Mouse (Mus musculus) forebrain, postnatal 0 days (tissue): Measurements from ENCODE around the gene Rbfox3. TPM values are rescaled to one million over a fixed set of nuclear protein-coding genes. Genes with fewer than 3 reads are reported as not detected.

Experiments
- ATAC-seq: fragments of 200-750 bp; cut with Nextera tagmentation; 2 replicates; pipeline ENCODE4 v1.8.0; 2017; ENCODE audit warnings: mild to moderate bottlenecking, moderate library complexity
- DNase-seq: peaks from one replicate; pipeline ENCODE4 v3.0.0-alpha.2; 2015
- H3K27ac ChIP-seq: fragments of 300-500 bp; sonication (generic); 2 replicates; pipeline ENCODE4 v1.5.1; 2014; ENCODE audit warnings: low read depth, mild to moderate bottlenecking, antibody characterized with exemption, low read length, moderate library complexity, mixed read lengths
- H3K27me3 ChIP-seq: fragments of 300-500 bp; sonication (generic); 2 replicates; pipeline ENCODE4 v1.6.1; 2014; ENCODE audit warnings: mild to moderate bottlenecking, low read length, mixed read lengths; ENCODE audit not compliant: insufficient read depth
- H3K36me3 ChIP-seq: fragments of 300-500 bp; sonication (generic); 2 replicates; pipeline ENCODE4 v1.6.1; 2014; ENCODE audit warnings: mild to moderate bottlenecking, moderate library complexity; ENCODE audit not compliant: insufficient read depth
- H3K4me1 ChIP-seq: fragments of 300-500 bp; sonication (generic); 2 replicates; pipeline ENCODE4 v1.6.1; 2014; ENCODE audit warnings: antibody characterized with exemption; ENCODE audit not compliant: insufficient read depth
- H3K4me2 ChIP-seq: fragments of 300-500 bp; sonication (generic); 2 replicates; pipeline ENCODE4 v1.6.1; 2014; ENCODE audit warnings: low read depth, mild to moderate bottlenecking, moderate library complexity
- H3K4me3 ChIP-seq: fragments of 300-500 bp; sonication (generic); 2 replicates; pipeline ENCODE4 v1.5.1; 2014; ENCODE audit warnings: low read depth, low read length, mixed read lengths
- H3K9ac ChIP-seq: fragments of 300-500 bp; sonication (generic); 2 replicates; pipeline ENCODE4 v1.6.1; 2014; ENCODE audit warnings: mild to moderate bottlenecking
- H3K9me3 ChIP-seq: fragments of 300-500 bp; sonication (generic); 2 replicates; pipeline ENCODE4 v1.6.1; 2016; ENCODE audit warnings: low read length
- CTCF ChIP-seq: sonication (generic); IDR thresholded peaks from 2 replicates; pipeline ENCODE4 v1.5.1; 2016; ENCODE audit warnings: antibody characterized with exemption, control low read depth, low read depth
- WGBS: fragments of 180-500 bp; shearing (Covaris S2); extraction: QIAGEN DNeasy Blood & Tissue Kit; methylation state at CpG from one replicate; pipeline ENCODE4 v1.1.7; 2014; 5-methylcytosine and 5-hydroxymethylcytosine counted together
- polyA plus RNA-seq: library from polyadenylated mRNA; unstranded; fragments of >200 nt; fragmentation: Nextera tagmentation; extraction: Ambion mirVana; gene quantifications from 2 replicates; pipeline ENCODE4 v1.2.1, GENCODE M21; 2015
- total RNA-seq: library from RNA; depleted of rRNA; stranded (reverse); fragments of >200 nt; gene quantifications from 2 replicates; pipeline ENCODE4 v1.2.3, GENCODE M21; 2014

Rbfox3 gene
- total and polyA plus RNA-seq, 2 experiments from 2014 or later, result 37.3 to 82.3 TPM

DNA sequence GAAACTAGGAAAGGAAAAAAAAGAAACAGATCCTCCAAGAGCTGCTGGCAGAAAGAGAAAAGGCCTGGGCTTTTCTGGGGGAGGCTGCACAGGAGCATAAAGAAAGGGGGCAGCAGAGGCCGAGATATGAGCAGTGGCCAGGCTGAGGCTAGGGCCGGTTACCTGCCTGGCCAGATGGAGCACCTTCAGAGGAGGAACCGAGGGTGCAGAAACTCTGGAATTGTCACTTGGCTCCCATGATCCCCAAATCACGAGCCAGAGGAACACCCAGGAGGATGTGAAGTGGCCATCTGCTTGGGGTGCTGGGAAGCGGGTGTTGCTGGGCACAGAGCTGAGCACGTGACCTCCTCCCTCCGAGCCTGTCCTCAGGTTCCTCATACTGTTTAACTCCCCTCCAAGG, 79.7 kb downstream of the Rbfox3 start:
- H3K9me3 ChIP-seq, result no peaks in the 10 kb centered on the region
- WGBS, result 61% methylated on average over 7 of the region's 7 CpGs
- no peaks in the 10 kb centered on the region for H3K27me3 ChIP-seq
- H3K9ac ChIP-seq, result no peak overlapping the region
- no peak for TF ChIP-seq CTCF
- DNase-seq (no peak), ATAC-seq (no peak)
- H3K4me3 ChIP-seq, result no peak overlapping the region
- no peak overlapping the region for H3K4me2 ChIP-seq
- no peak overlapping the region for H3K27ac ChIP-seq
- no peaks in the 10 kb centered on the region for H3K4me1 ChIP-seq
- no peaks in the 10 kb centered on the region; the same call in 1 of the 2 replicates for H3K36me3 ChIP-seq

- 57% methylated on average over 25 of the region's 25 CpGs for WGBS
- no peak overlapping the region for H3K9ac ChIP-seq
- no peak for DNase-seq
These were observed 85.9 kb downstream of the Rbfox3 start for GRCm38 (mm10) chr11:118825280-118826094.

GRCm38 (mm10) chr11:118821353-118821752, 90.0 kb downstream of the Rbfox3 start:
- ATAC-seq (no peak), DNase-seq (no peak)
- H3K4me2 ChIP-seq, result no peak overlapping the region
- H3K27me3 ChIP-seq, result no peaks in the 10 kb centered on the region
- no peak overlapping the region for H3K9ac ChIP-seq
- TF ChIP-seq CTCF, result no peak
- no peak overlapping the region for H3K27ac ChIP-seq
- no peak overlapping the region for H3K4me3 ChIP-seq
- no peaks in the 10 kb centered on the region for H3K9me3 ChIP-seq
- 54% methylated on average over 2 of the region's 2 CpGs for WGBS
- H3K36me3 ChIP-seq, result no peaks in the 10 kb centered on the region
- H3K4me1 ChIP-seq, result no peaks in the 10 kb centered on the region; the same call in 1 of the 2 replicates

More at GRCm38 (mm10) chr11:118825280-118826094, 85.9 kb downstream of the Rbfox3 start:
- no peaks in the 10 kb centered on the region; the same call in 1 of the 2 replicates for H3K4me1 ChIP-seq
- no peaks in the 10 kb centered on the region for H3K9me3 ChIP-seq
- no peak overlapping the region for H3K27ac ChIP-seq
- H3K27me3 ChIP-seq, result no peaks in the 10 kb centered on the region
- TF ChIP-seq CTCF, result no peak
- H3K4me3 ChIP-seq, result no peak overlapping the region
- H3K36me3 ChIP-seq, result no peaks in the 10 kb centered on the region
- H3K4me2 ChIP-seq, result no peak overlapping the region
- ATAC-seq, result no peak

DNA sequence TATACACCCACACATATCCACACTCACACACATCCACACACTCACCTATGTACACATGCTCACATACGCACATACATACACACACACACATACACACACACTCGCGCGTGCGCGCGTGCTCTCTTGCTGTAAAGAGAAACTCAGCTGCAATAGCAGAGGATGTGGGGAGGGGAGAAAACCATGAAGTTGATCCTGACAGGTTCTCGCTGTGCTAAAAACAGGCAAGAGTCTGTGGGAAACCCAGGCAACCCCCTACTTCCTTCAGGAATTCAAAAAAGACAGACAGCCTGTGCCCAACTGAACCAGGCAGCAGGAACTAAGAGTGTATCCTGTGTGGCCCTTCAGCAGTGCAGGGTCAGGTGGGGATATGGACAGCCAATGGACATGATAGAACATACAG, 92.9 kb downstream of the Rbfox3 start:
- DNase-seq (no peak), ATAC-seq (peak; percentile 32; the same call in 1 of the 2 replicates)
- 87% methylated on average over 8 of the region's 8 CpGs for WGBS
- H3K27me3 ChIP-seq, result no peaks in the 10 kb centered on the region
- no peak for TF ChIP-seq CTCF
- no peak overlapping the region for H3K4me3 ChIP-seq
- H3K9ac ChIP-seq, result no peak overlapping the region
- no peak overlapping the region for H3K4me2 ChIP-seq
- no peak overlapping the region for H3K27ac ChIP-seq
- H3K9me3 ChIP-seq, result no peaks in the 10 kb centered on the region
- peaks cover 14% of the 10 kb centered on the region for H3K4me1 ChIP-seq
- H3K36me3 ChIP-seq, result no peaks in the 10 kb centered on the region

- no peaks in the 10 kb centered on the region for H3K27me3 ChIP-seq
- DNase-seq, result peak; percentile 43
- peak; percentile 32; the same call in 1 of the 2 replicates for ATAC-seq
- H3K4me2 ChIP-seq, result no peak overlapping the region
- H3K4me1 ChIP-seq, result peaks cover 17% of the 10 kb centered on the region
- no peak overlapping the region for H3K4me3 ChIP-seq
- H3K9me3 ChIP-seq, result no peaks in the 10 kb centered on the region
- WGBS, result 47% methylated on average over 5 of the region's 5 CpGs
- TF ChIP-seq CTCF, result no peak
- H3K36me3 ChIP-seq, result no peaks in the 10 kb centered on the region
- peak overlapping the region; percentile 36; the same call in 1 of the 2 replicates for H3K27ac ChIP-seq
- no peak overlapping the region for H3K9ac ChIP-seq
These were observed 96.3 kb downstream of the Rbfox3 start for GRCm38 (mm10) chr11:118815118-118815517.

DNA sequence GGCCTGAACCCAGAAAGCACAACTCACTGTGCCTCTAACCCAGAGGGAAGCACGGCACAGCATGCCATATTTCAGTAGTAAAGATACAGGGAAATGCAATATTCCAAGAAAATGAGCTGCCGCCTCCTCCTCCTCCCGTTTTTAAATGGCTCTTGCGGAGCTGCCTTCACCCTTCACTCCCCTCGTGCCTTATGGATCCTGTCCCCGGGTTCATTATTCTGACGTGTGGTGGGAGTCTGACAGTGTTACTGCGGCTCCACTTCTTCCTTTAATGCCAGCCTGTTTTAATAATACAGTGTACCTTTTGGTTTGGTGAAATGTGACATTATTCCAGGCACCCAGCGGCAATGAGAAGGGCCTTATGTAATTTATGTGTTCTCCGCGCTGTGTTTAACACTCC, 97.5 kb downstream of the Rbfox3 start:
- Histone ChIP-seq H3K36me3 (no peaks in the 10 kb centered on the region), H3K4me1 (peaks cover 17% of the 10 kb centered on the region), H3K9ac (no peak overlapping the region), H3K4me2 (no peak overlapping the region), H3K9me3 (no peaks in the 10 kb centered on the region), H3K4me3 (no peak overlapping the region), H3K27ac (peak overlapping the region; percentile 67), H3K27me3 (no peaks in the 10 kb centered on the region)
- DNase-seq (peak; percentile 41), ATAC-seq (peak; percentile 50; the same call in 1 of the 2 replicates)
- TF ChIP-seq CTCF, result no peak
- WGBS, result 40% methylated on average over 11 of the region's 11 CpGs

DNA sequence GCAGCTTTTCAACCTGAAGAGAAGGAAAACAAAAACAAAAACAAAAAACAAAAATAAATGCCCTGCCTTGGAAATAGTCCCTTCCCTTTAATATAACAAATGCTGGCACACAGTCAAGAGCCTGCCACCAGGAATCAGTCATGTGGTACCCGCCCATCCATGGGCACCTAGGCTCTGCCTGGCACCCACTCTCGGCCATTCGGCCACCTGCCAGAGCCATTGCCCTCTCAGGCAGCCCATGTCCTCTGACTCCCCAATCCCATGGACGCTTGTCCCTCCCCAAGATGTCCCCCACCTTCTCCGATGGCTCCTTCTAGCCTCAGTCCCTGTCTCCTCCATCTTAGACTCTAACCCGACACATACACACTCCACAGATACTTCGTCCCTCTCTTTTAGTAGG, 100.0 kb downstream of the Rbfox3 start:
- no peaks in the 10 kb centered on the region for H3K9me3 ChIP-seq
- H3K9ac ChIP-seq, result no peak overlapping the region
- H3K4me3 ChIP-seq, result no peak overlapping the region
- no peak for TF ChIP-seq CTCF
- 87% methylated on average over 7 of the region's 7 CpGs for WGBS
- DNase-seq, result no peak
- H3K27me3 ChIP-seq, result no peaks in the 10 kb centered on the region
- no peak for ATAC-seq
- H3K27ac ChIP-seq, result no peak overlapping the region
- H3K36me3 ChIP-seq, result no peaks in the 10 kb centered on the region
- H3K4me1 ChIP-seq, result peaks cover 17% of the 10 kb centered on the region
- no peak overlapping the region for H3K4me2 ChIP-seq
